Mouse (Mus musculus): ENCODE results near the gene Gpa33.

DNA sequence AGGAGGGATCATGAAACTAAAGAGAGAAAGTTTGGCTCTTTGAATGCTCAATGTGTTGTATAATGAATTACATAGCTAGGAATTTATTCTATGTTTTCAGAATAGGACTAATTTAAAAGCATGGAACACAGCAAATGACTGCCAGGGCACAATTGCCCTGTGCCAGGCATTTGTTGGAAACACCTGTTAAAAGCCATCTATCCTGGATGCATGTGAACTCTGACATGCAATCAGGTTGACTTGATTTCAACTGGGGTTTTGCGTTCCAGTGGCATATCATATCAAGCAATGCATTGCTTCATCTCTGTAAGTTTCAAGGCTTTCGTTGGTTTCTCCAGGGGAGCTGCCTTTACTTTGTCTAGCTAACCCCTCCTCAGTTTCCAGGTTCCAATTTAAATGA is 39.7 kb upstream of the Gpa33 start:
- no peak for TF ChIP-seq EP300 (IDR thresholded peaks at IDR 0.05; ENCODE audit: low read depth)
- TF ChIP-seq CTCF (IDR thresholded peaks at IDR 0.05; ENCODE audit: low read depth) = no peak
